Mouse (Mus musculus): ENCODE results near the gene Il9r. TPM values are rescaled to one million over a fixed set of nuclear protein-coding genes. Genes with fewer than 3 reads are reported as not detected.

Il9r gene
- total and polyA plus RNA-seq, 2 experiments, result 0.07 TPM; not detected in 1

- H3K9ac ChIP-seq (ENCODE audit: low read depth, low read length), result no peak overlapping the region
- DNase-seq (ENCODE audit: extremely low read depth, low read depth, low spot score), result no peak
- no peak overlapping the region for H3K4me3 ChIP-seq (ENCODE audit: insufficient read depth, low read depth, low read length)
- no peaks in the 10 kb centered on the region for H3K36me3 ChIP-seq (ENCODE audit: control insufficient read depth, insufficient read depth, low read length)
- H3K27ac ChIP-seq (replicated peaks; ENCODE audit: insufficient read depth, low read depth, low read length), result no peak overlapping the region
- WGBS, result 75% methylated on average over 18 of the region's 18 CpGs
- no peaks in the 10 kb centered on the region for H3K79me2 ChIP-seq (ENCODE audit: control insufficient read depth, insufficient read depth, low read length)
- TF ChIP-seq CTCF (IDR thresholded peaks at IDR 0.05; ENCODE audit: low read depth, low read length) (no peak), POLR2A (IDR thresholded peaks at IDR 0.05; ENCODE audit: extremely low read depth, insufficient read depth, low read length) (no peak)
- H3K27me3 ChIP-seq (ENCODE audit: control insufficient read depth, insufficient read depth, low read length), result no peaks in the 10 kb centered on the region
- peaks cover 1% of the 10 kb centered on the region; the same call in 1 of the 2 replicates for H3K4me1 ChIP-seq (ENCODE audit: control insufficient read depth, insufficient read depth, low read length)
Measured at GRCm38 (mm10) chr11:32157791-32158594, 42.1 kb downstream of the Il9r start.

- no peak for DNase-seq (ENCODE audit: extremely low read depth, low read depth, low spot score)
- Histone ChIP-seq H3K4me3 (ENCODE audit: insufficient read depth, low read depth, low read length) (no peak overlapping the region), H3K79me2 (ENCODE audit: control insufficient read depth, insufficient read depth, low read length) (no peaks in the 10 kb centered on the region), H3K36me3 (ENCODE audit: control insufficient read depth, insufficient read depth, low read length) (no peaks in the 10 kb centered on the region), H3K27me3 (ENCODE audit: control insufficient read depth, insufficient read depth, low read length) (no peaks in the 10 kb centered on the region), H3K27ac (replicated peaks; ENCODE audit: insufficient read depth, low read depth, low read length) (no peak overlapping the region), H3K4me1 (ENCODE audit: control insufficient read depth, insufficient read depth, low read length) (peaks cover under 1% of the 10 kb centered on the region; the same call in 1 of the 2 replicates), H3K9ac (ENCODE audit: low read depth, low read length) (no peak overlapping the region)
- WGBS, result 89% methylated on average over 7 of the region's 7 CpGs
- TF ChIP-seq POLR2A (IDR thresholded peaks at IDR 0.05; ENCODE audit: extremely low read depth, insufficient read depth, low read length) (no peak), CTCF (IDR thresholded peaks at IDR 0.05; ENCODE audit: low read depth, low read length) (no peak)
Measured at GRCm38 (mm10) chr11:32156854-32157630, 43.0 kb downstream of the Il9r start.

GRCm38 (mm10) chr11:32153216-32153615 is 46.9 kb downstream of the Il9r start:
- Histone ChIP-seq H3K4me3 (ENCODE audit: insufficient read depth, low read depth, low read length) (no peak overlapping the region), H3K27ac (replicated peaks; ENCODE audit: insufficient read depth, low read depth, low read length) (no peak overlapping the region), H3K27me3 (ENCODE audit: control insufficient read depth, insufficient read depth, low read length) (no peaks in the 10 kb centered on the region), H3K79me2 (ENCODE audit: control insufficient read depth, insufficient read depth, low read length) (no peaks in the 10 kb centered on the region), H3K36me3 (ENCODE audit: control insufficient read depth, insufficient read depth, low read length) (no peaks in the 10 kb centered on the region), H3K9ac (ENCODE audit: low read depth, low read length) (no peak overlapping the region), H3K4me1 (ENCODE audit: control insufficient read depth, insufficient read depth, low read length) (peaks cover 7% of the 10 kb centered on the region; the same call in 1 of the 2 replicates)
- TF ChIP-seq CTCF (IDR thresholded peaks at IDR 0.05; ENCODE audit: low read depth, low read length), result no peak
- no peak for TF ChIP-seq POLR2A (IDR thresholded peaks at IDR 0.05; ENCODE audit: extremely low read depth, insufficient read depth, low read length)
- no peak for DNase-seq (ENCODE audit: extremely low read depth, low read depth, low spot score)
- 90% methylated on average over 7 of the region's 7 CpGs for WGBS

GRCm38 (mm10) chr11:32152814-32153213 is 47.3 kb downstream of the Il9r start:
- Histone ChIP-seq H3K27me3 (ENCODE audit: control insufficient read depth, insufficient read depth, low read length) (no peaks in the 10 kb centered on the region), H3K27ac (replicated peaks; ENCODE audit: insufficient read depth, low read depth, low read length) (no peak overlapping the region), H3K4me3 (ENCODE audit: insufficient read depth, low read depth, low read length) (no peak overlapping the region), H3K4me1 (ENCODE audit: control insufficient read depth, insufficient read depth, low read length) (peaks cover 7% of the 10 kb centered on the region; the same call in 1 of the 2 replicates), H3K9ac (ENCODE audit: low read depth, low read length) (no peak overlapping the region), H3K79me2 (ENCODE audit: control insufficient read depth, insufficient read depth, low read length) (no peaks in the 10 kb centered on the region), H3K36me3 (ENCODE audit: control insufficient read depth, insufficient read depth, low read length) (no peaks in the 10 kb centered on the region)
- TF ChIP-seq CTCF (IDR thresholded peaks at IDR 0.05; ENCODE audit: low read depth, low read length) (peak; percentile 25; the same call in 1 of the 2 replicates), POLR2A (IDR thresholded peaks at IDR 0.05; ENCODE audit: extremely low read depth, insufficient read depth, low read length) (no peak)
- DNase-seq (ENCODE audit: extremely low read depth, low read depth, low spot score), result peak; percentile 19

- Histone ChIP-seq H3K36me3 (ENCODE audit: control insufficient read depth, insufficient read depth, low read length) (no peaks in the 10 kb centered on the region), H3K4me1 (ENCODE audit: control insufficient read depth, insufficient read depth, low read length) (peaks cover 7% of the 10 kb centered on the region; the same call in 1 of the 2 replicates), H3K4me3 (ENCODE audit: insufficient read depth, low read depth, low read length) (no peak overlapping the region), H3K9ac (ENCODE audit: low read depth, low read length) (no peak overlapping the region), H3K27ac (replicated peaks; ENCODE audit: insufficient read depth, low read depth, low read length) (peak overlapping the region; percentile 20), H3K79me2 (ENCODE audit: control insufficient read depth, insufficient read depth, low read length) (no peaks in the 10 kb centered on the region), H3K27me3 (ENCODE audit: control insufficient read depth, insufficient read depth, low read length) (no peaks in the 10 kb centered on the region)
- DNase-seq (ENCODE audit: extremely low read depth, low read depth, low spot score), result no peak
- WGBS, result 98% methylated on average over 5 of the region's 5 CpGs
- TF ChIP-seq CTCF (IDR thresholded peaks at IDR 0.05; ENCODE audit: low read depth, low read length), result no peak
- TF ChIP-seq POLR2A (IDR thresholded peaks at IDR 0.05; ENCODE audit: extremely low read depth, insufficient read depth, low read length), result no peak
Measured at GRCm38 (mm10) chr11:32151243-32151642, 48.8 kb downstream of the Il9r start.
